ENCODE assay signal across 17 mouse cellular contexts in the genomic region with DNA sequence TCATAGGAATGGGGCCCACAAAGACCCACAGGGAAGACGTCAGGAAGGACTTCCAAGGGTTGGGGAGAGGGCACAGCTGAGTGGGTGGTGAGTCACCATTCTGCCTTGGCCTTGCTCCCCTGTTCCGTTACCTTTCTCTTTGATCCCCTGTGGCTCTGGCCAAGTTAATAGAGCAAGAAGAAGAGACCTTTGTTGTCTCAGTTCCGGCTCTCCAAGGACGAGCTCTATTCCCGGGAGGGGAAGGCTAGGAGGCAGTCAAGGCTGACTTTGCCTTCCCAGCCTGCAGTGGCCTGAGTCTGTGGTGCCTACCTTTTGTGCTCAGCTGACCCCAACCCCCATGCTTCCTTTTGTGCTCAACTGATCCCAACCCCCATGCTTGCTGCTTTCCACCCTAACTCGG. TPM values are rescaled to one million over a fixed set of nuclear protein-coding genes. Genes with fewer than 3 reads are reported as not detected.
DNase-seq lines count a peak whose midpoint lies in the region; ATAC-seq and TF ChIP-seq lines count a peak whose summit lies in the region.
"Had no signal": no experiment of that assay in that cellular context is flagged by ENCODE, and none has a peak within 500 bp of the region (broad histone marks: within the 10 kb centered on the region; RNA-seq: fewer than 3 reads in every experiment).

No protein-coding gene starts in this region.

- DNase-seq in gastrocnemius, adult 2 months = no peak
- DNase-seq in gastrocnemius, postnatal 10 days = no peak
- peak; percentile 22 for DNase-seq in kidney, postnatal 14 days
- DNase-seq in kidney, postnatal 10 days = no peak
- peak; percentile 77 for DNase-seq in adrenal gland, adult 8-10 months
- DNase-seq: gastrocnemius, postnatal 25 days; heart, adult 2 months; lung, adult 18-20 months had no signal

- intact Hi-C loops in gastrocnemius, adult 2 months (cut with DNase I) = no loop called here

- no peak for TF ChIP-seq CTCF in gastrocnemius, adult 2 months (IDR thresholded peaks at IDR 0.05)
- no peak for TF ChIP-seq CTCF in olfactory bulb, adult 2 months (IDR thresholded peaks at IDR 0.05; ENCODE audit: insufficient read depth, low read depth, low read length)

- TF ChIP-seq POLR2A in olfactory bulb, adult 2 months (IDR thresholded peaks at IDR 0.05; ENCODE audit: insufficient read depth, low read depth, low read length) = no peak

- ATAC-seq in activated CD4-positive, CD25-positive, alpha-beta regulatory T cell, adult 4 months = no peak
- ATAC-seq: forebrain, embryonic 16.5 days; intestine, postnatal 0 days had no signal

- 55% methylated on average over 6 of the region's 6 CpGs for WGBS in olfactory bulb, adult 2 months

- peaks cover 67% of the 10 kb centered on the region for H3K4me1 ChIP-seq in olfactory bulb, adult 2 months (ENCODE audit: control insufficient read depth, insufficient read depth, low read length)
- H3K4me1 ChIP-seq: midbrain, embryonic 12.5 days had no signal

- H3K27ac ChIP-seq in gastrocnemius, adult 2 months = peak overlapping the region; percentile 16; the same call in 1 of the 2 replicates
- peak overlapping the region; percentile 96; the same call in 1 of the 2 replicates for H3K27ac ChIP-seq in olfactory bulb, adult 2 months (ENCODE audit: insufficient read depth, low read depth, low read length)
- H3K27ac ChIP-seq: heart, adult 2 months; hindbrain, embryonic 12.5 days; limb, embryonic 12.5 days; midbrain, embryonic 12.5 days; stomach, postnatal 0 days had no signal

- H3K4me3 ChIP-seq in gastrocnemius, adult 2 months = no peak overlapping the region
- no peak overlapping the region for H3K4me3 ChIP-seq in olfactory bulb, adult 2 months (ENCODE audit: insufficient read depth, low read depth, low read length)
- H3K4me3 ChIP-seq: forebrain, embryonic 10.5 days; heart, adult 2 months; hindbrain, embryonic 12.5 days; limb, embryonic 12.5 days; midbrain, embryonic 12.5 days had no signal

RNA-seq across cellular contexts. Expression of a gene that starts 59.2 kb away (rescaled TPM):
- 10 to 100 TPM; 21.2 to 28.5 TPM for total RNA-seq in gastrocnemius, adult 2 months (2021)
- total RNA-seq in gastrocnemius, postnatal 10 days (2021) = 10 to 100 TPM; 48.2 to 48.4 TPM
- total RNA-seq in adrenal gland, adult 8-10 months (2022) = 100 to 1,000 TPM; 219 to 291 (median 255) TPM
- not detected in 2 replicates for polyA plus RNA-seq in olfactory bulb, adult 2 months (2012; ENCODE audit: insufficient read depth, insufficient read length, low replicate concordance, missing spikeins)
- 10 to 100 TPM; 13.4 to 18.5 TPM for polyA plus RNA-seq in activated CD4-positive, CD25-positive, alpha-beta regulatory T cell, adult 4 months (2017; shearing (Covaris generic))

Comparison
In these comparisons a context has a peak if more than half of its experiments do, and no peak if none do; other contexts are left out.
1. DNase-seq: peak in kidney, postnatal 14 days (single experiment) and adrenal gland, adult 8-10 months (single experiment); none in gastrocnemius, adult 2 months (single experiment), gastrocnemius, postnatal 10 days (single experiment) and kidney, postnatal 10 days (single experiment).
2. RNA of a gene that starts 59.2 kb away (total RNA-seq): 219 to 291 TPM in adrenal gland, adult 8-10 months; 48.2 to 48.4 TPM in gastrocnemius, postnatal 10 days and 21.2 to 28.5 TPM in gastrocnemius, adult 2 months; every median in the first group is over 4 times any median in the second.